Mouse (Mus musculus) lung, postnatal 4 days (tissue): Measurements from ENCODE around the gene Acvrl1.

Experiments
- DNase-seq, 2 experiments: peaks; one replicate each; pipeline ENCODE4 v3.0.0; 2021

Gene Acvrl1

GRCm38 (mm10) chr15:101128181-101129089, at the start of gene Acvrl1:
TSS of gene Acvrl1 (plus strand) at chr15:101128522.
- DNase-seq = peak; percentile 74 to 79

- peak; percentile 92 to 97 for DNase-seq
These were observed 49.6 kb upstream of the Acvrl1 start for GRCm38 (mm10) chr15:101078731-101079156.

GRCm38 (mm10) chr15:101080031-101080520, 48.2 kb upstream of the Acvrl1 start:
- no peak for DNase-seq

GRCm38 (mm10) chr15:101081035-101081548, 47.2 kb upstream of the Acvrl1 start:
- peak in 1 of 2 experiments; percentile 61 for DNase-seq

GRCm38 (mm10) chr15:101082236-101082635, 46.1 kb upstream of the Acvrl1 start:
- DNase-seq = no peak

- no peak for DNase-seq
These were observed 43.8 kb upstream of the Acvrl1 start for GRCm38 (mm10) chr15:101084499-101084898.

- no peak for DNase-seq
These were observed 41.9 kb upstream of the Acvrl1 start for GRCm38 (mm10) chr15:101086451-101086850.

GRCm38 (mm10) chr15:101086956-101087355, 41.4 kb upstream of the Acvrl1 start:
- peak; percentile 55 to 66 for DNase-seq

GRCm38 (mm10) chr15:101088291-101088690, 40.0 kb upstream of the Acvrl1 start:
- DNase-seq = no peak

GRCm38 (mm10) chr15:101091551-101091950, 36.8 kb upstream of the Acvrl1 start:
- no peak for DNase-seq

- no peak for DNase-seq
These were observed 36.0 kb upstream of the Acvrl1 start for GRCm38 (mm10) chr15:101092121-101092828.

GRCm38 (mm10) chr15:101092829-101093648, 35.3 kb upstream of the Acvrl1 start:
- no peak for DNase-seq

- no peak for DNase-seq
These were observed 34.3 kb upstream of the Acvrl1 start for GRCm38 (mm10) chr15:101093988-101094387.

GRCm38 (mm10) chr15:101094979-101095378, 33.3 kb upstream of the Acvrl1 start:
- no peak for DNase-seq

- no peak for DNase-seq
These were observed 32.9 kb upstream of the Acvrl1 start for GRCm38 (mm10) chr15:101095392-101095791.

GRCm38 (mm10) chr15:101097985-101098651, 30.2 kb upstream of the Acvrl1 start:
- peak; percentile 26 to 49 for DNase-seq

GRCm38 (mm10) chr15:101100996-101101395, 27.3 kb upstream of the Acvrl1 start:
- no peak for DNase-seq

- no peak for DNase-seq
These were observed 24.6 kb upstream of the Acvrl1 start for GRCm38 (mm10) chr15:101103605-101104304.

GRCm38 (mm10) chr15:101105496-101105994, 22.8 kb upstream of the Acvrl1 start:
- DNase-seq = peak; percentile 82 to 88

GRCm38 (mm10) chr15:101106011-101106410, 22.3 kb upstream of the Acvrl1 start:
- no peak for DNase-seq
